Mouse (Mus musculus) naive thymus-derived CD4-positive, alpha-beta T cell, adult 2 months (primary cell): ENCODE measurements around the gene Exosc5.

Experiments
- DNase-seq: peaks from one replicate; pipeline ENCODE4 v3.0.0-alpha.2; 2011; ENCODE audit warnings: low read depth

Gene Exosc5

GRCm38 (mm10) chr7:25680514-25681258 lies 21.7 kb downstream of the Exosc5 start, which contains the start of gene B9d2:
Gene B9d2 (plus strand): TSS chr7:25680780.
- peak; percentile 98 for DNase-seq

GRCm38 (mm10) chr7:25681341-25682231 lies 22.6 kb downstream of the Exosc5 start:
- peak; percentile 74 for DNase-seq

- DNase-seq: peak; percentile 73
Observed at GRCm38 (mm10) chr7:25683474-25684180, 24.7 kb downstream of the Exosc5 start.

- no peak for DNase-seq
Observed at GRCm38 (mm10) chr7:25684659-25685058, 25.7 kb downstream of the Exosc5 start.

GRCm38 (mm10) chr7:25685926-25686470 lies 27.0 kb downstream of the Exosc5 start:
- DNase-seq: no peak

GRCm38 (mm10) chr7:25686680-25687531 lies 27.9 kb downstream of the Exosc5 start, which contains the start of gene Tgfb1:
Gene Tgfb1 (plus strand): TSS chr7:25687002.
- DNase-seq: peak; percentile 92

- peak; percentile 61 for DNase-seq
Observed at GRCm38 (mm10) chr7:25687811-25688401, 28.9 kb downstream of the Exosc5 start.

- DNase-seq: peak; percentile 92
Observed at GRCm38 (mm10) chr7:25688810-25689586, 30.0 kb downstream of the Exosc5 start.

GRCm38 (mm10) chr7:25689603-25690021 lies 30.6 kb downstream of the Exosc5 start:
- no peak for DNase-seq

GRCm38 (mm10) chr7:25690051-25690450 lies 31.1 kb downstream of the Exosc5 start:
- DNase-seq: no peak

GRCm38 (mm10) chr7:25694104-25694503 lies 35.1 kb downstream of the Exosc5 start:
- no peak for DNase-seq

- DNase-seq: no peak
Observed at GRCm38 (mm10) chr7:25699851-25700250, 40.9 kb downstream of the Exosc5 start.

- peak; percentile 56 for DNase-seq
Observed at GRCm38 (mm10) chr7:25700732-25701131, 41.8 kb downstream of the Exosc5 start.

- DNase-seq: peak; percentile 59
Observed at GRCm38 (mm10) chr7:25702350-25702749, 43.4 kb downstream of the Exosc5 start.

- DNase-seq: no peak
Observed at GRCm38 (mm10) chr7:25703793-25704494, 45.0 kb downstream of the Exosc5 start.

GRCm38 (mm10) chr7:25704716-25705364 lies 45.9 kb downstream of the Exosc5 start:
- no peak for DNase-seq

- no peak for DNase-seq
Observed at GRCm38 (mm10) chr7:25705801-25706251, 46.9 kb downstream of the Exosc5 start.

GRCm38 (mm10) chr7:25706578-25707170 lies 47.7 kb downstream of the Exosc5 start:
- no peak for DNase-seq
